Mouse (Mus musculus): ENCODE results near the gene Stard13. TPM values are rescaled to one million over a fixed set of nuclear protein-coding genes. Genes with fewer than 3 reads are reported as not detected.

Stard13 gene
- total RNA-seq, 2 experiments from 2014 or later = 19.1 to 26.0 TPM

DNA sequence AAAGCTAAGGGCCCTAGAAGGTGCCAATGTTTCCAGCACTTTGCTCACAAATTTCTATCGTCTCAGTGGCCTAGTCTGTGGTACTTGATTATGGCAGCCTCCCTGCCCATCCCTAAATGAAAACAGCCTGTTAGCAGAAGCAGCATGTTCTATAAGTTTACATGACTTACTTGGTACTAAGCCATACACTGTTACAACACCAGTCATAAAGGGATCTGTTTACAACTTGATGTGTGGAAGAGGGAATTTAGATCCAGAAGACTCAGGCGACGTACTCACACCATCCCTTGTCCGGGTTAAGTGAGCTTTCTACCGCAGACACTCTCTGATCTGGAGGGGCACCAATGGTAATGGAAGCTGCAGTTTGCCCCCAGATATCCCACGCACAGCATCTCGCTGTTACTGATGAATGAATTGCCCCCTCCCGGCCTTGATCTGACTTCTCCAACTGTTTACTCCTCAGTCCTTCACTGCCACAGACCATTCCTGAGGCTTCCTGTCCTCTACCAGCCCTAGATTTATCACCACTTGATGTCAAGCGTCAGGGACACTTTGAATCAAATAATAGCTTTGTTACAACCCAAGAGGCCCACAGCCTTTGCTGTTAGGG, 53.4 kb downstream of the Stard13 start:
- no peak for DNase-seq

- no peak for DNase-seq
Observed at GRCm38 (mm10) chr5:151177171-151177570, 56.5 kb downstream of the Stard13 start.

DNA sequence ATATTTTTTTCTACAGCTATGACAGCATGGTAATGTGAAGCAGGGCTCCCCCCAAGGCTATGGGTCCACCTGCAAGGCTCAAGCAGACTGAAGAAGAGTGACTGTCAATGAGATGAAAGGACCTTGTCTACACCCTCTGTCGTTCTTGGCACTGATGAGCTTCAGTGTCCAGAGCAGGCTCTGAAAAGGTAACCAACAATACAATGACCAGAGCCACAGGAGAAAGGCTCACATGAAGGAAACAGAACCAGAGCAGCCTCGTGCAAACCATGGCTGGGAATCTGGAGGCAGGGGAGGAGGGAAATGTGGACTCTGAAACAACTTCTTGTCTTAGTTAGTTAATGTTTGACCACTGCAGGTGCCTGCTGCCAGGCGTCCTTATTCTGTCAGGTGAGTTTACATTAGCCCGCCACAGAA, 57.7 kb downstream of the Stard13 start:
- no peak for DNase-seq

GRCm38 (mm10) chr5:151174485-151175460, 58.9 kb downstream of the Stard13 start:
- no peak for DNase-seq

DNA sequence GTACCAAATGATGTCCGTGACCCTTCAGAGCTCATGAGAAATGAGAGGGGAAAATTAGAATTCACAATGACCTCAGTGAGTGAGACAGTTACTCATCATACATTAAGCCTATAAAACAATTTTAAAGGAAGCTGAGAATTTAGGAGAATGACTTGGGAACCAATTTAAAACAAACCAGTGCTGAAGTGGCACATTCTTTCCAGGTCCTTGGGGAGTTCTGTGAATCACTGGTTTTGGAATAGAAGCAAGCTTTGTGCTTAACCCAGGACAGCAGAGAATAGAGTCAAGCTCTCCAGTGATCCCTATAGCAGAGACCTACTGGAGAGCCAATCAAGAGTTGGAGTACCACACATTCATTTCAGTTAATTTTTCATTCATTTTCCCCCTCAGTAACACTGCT, 59.9 kb downstream of the Stard13 start:
- no peak for DNase-seq

GRCm38 (mm10) chr5:151170168-151170750, 63.4 kb downstream of the Stard13 start:
- DNase-seq = no peak

GRCm38 (mm10) chr5:151168191-151168590, 65.4 kb downstream of the Stard13 start:
- no peak for DNase-seq

GRCm38 (mm10) chr5:151167641-151168040, 66.0 kb downstream of the Stard13 start:
- no peak for DNase-seq

DNA sequence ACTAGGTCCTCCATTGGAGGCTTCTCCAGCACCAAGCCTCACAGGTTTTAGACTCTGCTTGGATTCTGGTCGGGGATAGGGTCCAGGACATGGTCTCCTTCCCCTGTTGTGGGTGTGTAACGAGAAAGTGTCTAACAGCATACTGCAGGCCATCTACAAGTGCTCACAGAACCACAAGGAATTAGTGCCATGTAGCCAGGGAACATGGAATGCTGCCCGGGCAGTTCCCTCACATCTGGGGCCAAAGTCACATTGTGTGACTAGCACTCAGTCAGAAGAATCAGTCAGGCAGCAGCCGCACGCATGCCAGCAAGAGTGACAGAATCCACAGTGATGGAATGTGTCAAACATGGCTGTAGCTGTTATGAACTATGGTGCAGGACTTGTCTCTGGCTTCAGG, 67.4 kb downstream of the Stard13 start:
- peak; percentile 25 for DNase-seq

- DNase-seq = no peak
Observed at GRCm38 (mm10) chr5:151165381-151166016, 68.1 kb downstream of the Stard13 start.

DNA sequence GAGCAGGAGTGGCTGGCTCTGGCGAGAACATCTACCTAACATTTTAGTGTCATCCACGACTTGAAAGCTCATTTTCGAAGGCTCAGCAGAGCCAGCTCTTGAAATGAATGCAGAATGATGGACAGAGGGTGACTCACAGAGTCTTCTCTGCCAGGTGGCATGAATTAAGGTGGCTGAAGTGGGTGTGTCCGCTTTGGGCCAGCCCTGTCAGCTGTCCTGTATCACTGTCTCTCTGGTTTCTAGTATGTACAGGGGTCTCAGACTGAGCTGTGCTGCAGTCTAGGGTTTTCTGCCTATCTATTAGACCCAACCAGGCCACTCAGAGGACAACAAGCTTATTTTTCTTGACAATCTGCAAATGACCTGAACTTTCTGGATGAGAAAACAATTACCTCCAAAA, 68.8 kb downstream of the Stard13 start:
- DNase-seq = no peak

DNA sequence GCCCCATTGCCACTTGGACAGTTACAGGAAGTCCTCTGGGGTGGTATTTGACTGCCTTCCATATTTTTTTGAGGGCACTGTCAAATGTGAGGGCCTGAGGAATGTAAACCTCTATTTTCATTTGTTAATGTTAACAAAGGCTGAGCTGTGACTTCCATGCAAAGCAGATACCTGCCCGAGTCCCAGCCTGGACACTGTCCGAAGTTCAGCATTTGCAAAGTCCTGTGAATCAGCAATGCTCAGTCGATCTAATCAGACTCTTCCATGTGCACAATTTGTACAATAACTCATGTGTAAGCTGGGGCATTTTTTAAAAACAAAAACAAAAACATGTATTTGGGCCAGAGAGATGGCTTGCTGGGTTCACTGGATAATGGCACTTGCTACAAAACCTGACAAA, 71.0 kb downstream of the Stard13 start:
- no peak for DNase-seq

- no peak for DNase-seq
Observed at GRCm38 (mm10) chr5:151155247-151155646, 78.4 kb downstream of the Stard13 start.

- DNase-seq = no peak
Observed at GRCm38 (mm10) chr5:151154780-151155179, 78.9 kb downstream of the Stard13 start.

DNA sequence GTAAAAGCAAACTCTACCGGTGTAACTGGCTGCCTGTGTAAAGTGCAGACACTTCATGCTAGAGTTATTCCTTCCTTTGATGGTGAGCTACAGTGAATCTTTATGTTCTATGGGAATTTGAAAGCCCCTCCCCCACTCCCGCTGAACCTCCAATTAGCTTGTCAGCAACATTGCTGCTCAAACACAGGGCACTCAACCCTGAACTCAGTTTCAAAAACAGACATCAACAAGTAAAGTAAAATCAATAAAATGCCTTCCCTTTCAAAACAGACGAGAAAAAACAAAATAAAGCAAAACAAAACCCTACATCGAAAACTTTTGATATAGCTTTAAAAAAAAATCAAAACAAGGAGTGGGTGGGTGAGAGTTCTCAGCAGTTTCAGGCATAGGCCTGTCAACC, 79.6 kb downstream of the Stard13 start:
- no peak for DNase-seq

DNA sequence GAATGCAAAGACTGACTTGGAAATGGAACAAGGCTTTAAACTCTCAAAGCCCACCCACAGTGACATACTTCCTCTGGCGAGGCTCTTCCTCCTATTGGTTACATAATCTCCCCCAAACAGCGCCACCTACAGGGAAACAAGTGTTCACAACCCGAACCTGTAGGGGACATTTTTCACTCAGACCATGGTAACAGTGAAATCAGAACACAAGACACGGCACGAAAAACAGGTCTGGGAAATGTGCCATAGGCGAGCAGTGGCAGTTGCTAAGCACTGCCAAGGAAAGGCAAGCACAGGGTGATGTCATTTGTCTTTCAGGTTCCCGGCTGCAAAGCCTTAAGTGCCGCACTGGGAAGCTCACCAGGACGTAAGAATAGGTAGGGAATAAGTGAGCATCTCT, 82.1 kb downstream of the Stard13 start:
- no peak for DNase-seq

DNA sequence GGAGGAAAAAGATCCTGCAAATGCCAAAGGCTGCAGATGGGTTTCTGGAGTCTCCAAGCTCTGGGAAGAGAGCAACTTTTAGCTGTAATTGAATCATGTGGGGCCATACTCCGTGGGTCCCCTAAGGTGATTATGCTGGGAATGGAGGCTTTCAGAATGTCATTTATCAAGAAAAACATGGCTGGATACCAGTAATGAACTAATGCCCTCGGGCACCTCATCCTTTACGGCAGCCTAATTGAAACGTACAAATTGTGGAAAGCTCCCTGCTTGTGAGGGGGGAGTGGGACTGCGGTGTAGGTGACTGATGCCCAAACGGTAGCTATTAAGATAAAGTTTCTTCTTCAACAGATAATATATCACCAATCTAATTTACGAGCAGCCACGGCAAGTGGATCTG, 84.1 kb downstream of the Stard13 start:
- no peak for DNase-seq

DNA sequence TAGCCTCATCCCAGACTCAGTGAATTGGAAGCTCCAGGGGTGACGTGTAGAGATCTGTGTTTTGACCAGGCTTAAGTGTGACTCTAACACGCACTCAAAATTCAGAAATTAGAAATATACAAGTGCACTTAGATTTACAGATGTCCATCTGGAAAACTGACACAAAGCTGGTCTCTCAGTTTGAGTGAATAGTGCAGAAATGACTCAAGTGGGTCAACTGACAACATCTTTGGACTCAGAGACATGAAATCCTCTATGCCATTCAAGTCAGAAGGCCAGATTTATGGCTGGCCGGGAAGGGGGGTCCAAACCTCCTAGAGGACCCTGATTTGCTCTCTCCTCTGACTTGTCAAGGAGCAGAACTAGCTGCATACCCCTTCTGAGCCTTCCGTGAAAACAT, 85.6 kb downstream of the Stard13 start:
- DNase-seq = no peak

GRCm38 (mm10) chr5:151145807-151146206, 87.8 kb downstream of the Stard13 start:
- no peak for DNase-seq

- DNase-seq = no peak
Observed at GRCm38 (mm10) chr5:151143955-151144354, 89.7 kb downstream of the Stard13 start.

DNA sequence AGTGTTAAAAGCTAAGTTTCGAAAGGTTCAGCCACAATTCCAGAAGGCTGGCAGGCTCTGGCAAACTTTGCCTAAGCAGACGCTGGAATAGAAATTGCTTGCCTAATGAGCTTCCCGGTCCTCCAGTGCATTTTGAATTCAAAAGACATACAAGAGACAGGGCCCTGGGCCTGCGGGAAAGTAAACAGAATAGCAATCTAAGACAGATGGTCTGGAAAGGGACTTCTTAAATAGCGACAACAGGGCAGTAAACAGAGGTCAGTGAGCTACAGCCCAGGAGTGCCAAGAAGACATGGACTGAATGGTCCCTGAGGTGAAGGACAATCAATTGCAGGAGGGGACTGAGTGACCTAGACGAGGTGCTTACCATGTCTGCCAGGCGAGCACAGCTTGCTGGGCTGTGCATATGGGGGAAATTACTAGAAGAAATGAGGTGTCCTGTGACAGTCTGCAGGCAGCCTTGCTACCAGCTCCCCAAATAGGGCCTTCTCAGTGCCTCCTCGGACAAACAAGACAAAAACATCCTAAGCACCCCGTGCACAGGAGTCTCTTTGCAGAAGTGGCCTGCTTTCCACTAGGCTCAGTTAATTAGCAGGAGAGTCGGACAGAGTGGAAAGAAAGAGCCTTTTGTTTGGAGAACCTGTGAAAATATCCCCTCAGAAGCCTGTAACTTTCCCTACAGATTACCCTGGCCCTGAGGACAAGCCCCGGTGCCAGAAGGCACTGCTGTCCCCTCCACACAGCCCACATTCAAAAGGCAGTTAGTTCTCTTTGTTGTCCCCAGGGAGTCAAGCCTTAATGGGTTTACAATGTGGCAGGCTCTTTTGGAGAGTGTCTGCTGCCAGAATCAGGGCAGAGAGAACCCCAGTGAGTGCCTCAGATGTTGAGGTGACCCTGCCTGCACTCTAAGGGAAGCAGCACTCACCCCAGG, 90.7 kb downstream of the Stard13 start:
- DNase-seq = no peak

- DNase-seq = no peak
Observed at GRCm38 (mm10) chr5:151142241-151142640, 91.4 kb downstream of the Stard13 start.
